Mouse (Mus musculus): ENCODE measurements around the gene Galnt12.
"Not testable (repeated sequence)": the region's sequence is repeated elsewhere in the genome, so short reads cannot be mapped to it uniquely, and the experiment has no call there.

Gene Galnt12

DNA sequence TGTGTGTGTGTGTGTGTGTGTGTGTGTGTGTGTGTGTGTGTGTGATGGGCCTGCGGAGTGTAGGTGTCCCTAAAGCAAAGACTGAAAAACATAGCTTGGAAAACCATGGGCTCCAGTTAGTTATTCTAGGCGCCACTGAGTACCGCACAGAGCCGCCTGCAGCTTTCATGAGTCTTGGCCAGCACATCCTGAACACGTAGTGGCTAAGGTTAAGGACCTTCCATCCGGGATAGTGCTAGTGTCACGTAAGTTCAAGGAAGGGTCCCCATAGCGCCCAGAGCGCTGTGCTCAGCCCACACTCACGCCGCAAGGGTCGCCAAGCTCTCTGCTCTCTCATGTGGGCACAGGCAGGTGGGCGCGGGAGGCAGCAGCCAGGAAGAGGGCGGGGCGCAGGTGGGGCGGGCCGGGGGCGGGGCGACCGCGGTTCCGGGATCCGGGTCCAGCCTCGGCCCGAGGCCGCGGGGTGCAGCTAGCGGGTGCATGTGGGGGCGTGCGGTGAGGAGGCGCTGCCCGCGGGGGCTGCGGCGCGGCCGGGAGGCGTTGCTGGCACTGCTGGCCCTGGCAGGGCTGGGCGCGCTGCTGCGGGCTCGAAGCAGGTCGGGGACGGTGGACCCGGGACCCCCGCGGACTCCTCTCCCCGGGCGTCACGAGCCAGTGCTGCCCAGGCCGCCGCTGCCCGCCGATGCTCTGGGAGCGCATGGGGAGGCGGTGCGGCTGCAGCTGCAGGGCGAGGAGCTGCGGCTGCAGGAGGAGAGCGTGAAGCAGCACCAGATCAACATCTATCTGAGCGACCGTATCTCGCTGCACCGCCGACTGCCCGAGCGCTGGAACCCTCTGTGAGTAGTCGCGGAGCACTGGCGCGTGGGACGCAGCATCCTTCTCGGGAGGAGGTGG is at the start of gene Galnt12:
Galnt12 (plus strand) TSS at position 417 of the 894 bp plus-strand sequence.
- DNase-seq (ENCODE audit: low spot score in 2 of 2), result peak; percentile 2 to 17

DNA sequence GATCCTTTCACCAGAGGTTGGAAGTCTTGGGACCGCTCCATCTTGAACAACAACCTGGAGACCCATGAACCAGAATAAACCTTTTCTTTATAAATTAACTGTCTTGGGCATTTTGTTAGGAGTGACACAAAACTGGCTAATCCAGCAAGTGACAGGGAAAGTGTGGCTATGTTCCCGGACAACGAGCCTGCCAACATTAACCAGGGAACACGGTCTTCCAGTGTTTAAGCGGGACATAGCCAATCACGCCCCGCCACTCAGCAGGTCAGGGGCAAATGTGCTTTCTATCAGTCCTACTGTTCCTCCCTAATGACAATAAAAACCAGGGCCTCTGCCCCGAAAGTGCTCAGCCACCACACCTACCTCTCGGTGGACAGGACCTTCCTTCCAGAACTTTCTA is 47.8 kb upstream of the Galnt12 start:
- DNase-seq (ENCODE audit: low spot score in 2 of 2), result no peak

DNA sequence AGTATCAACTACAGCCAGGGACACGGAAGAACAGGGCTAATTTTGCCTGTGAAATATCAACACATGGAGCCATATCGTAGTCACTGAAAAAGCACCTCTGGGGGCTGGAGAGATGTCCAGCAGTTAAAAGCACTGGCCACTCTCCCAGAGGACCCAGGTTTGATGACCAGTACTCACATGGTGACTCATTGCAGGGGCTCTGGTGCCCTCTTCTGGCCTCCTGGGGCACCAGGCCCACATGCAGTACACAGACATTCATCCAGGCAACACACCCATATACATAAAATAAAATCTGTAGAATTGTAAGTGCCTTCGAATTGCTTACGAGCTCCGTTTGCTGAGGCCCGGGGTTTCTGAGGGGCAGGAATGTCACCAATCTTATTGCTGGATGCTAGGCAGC is 44.7 kb upstream of the Galnt12 start:
- no peak for DNase-seq (ENCODE audit: low spot score in 2 of 2)

DNA sequence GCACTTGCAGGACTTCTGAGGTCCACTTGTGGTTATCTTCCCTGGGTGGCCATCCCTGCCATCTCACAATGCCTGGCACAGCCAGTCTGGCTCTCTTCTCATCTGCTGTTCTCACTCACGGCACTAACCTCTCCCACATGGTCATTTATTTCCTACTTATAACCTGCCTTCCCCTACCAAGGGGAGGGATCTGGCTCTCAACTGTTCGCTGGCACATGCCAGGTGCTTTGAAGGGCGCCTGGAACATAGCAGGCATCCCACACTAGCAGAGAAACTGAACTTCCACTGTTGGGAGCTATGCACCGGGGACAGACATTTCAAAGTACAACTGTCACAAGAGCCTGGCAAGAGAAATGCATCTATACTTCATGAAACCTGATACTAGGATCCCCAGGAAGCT is 43.9 kb upstream of the Galnt12 start:
- no peak for DNase-seq (ENCODE audit: low spot score in 2 of 2)

DNA sequence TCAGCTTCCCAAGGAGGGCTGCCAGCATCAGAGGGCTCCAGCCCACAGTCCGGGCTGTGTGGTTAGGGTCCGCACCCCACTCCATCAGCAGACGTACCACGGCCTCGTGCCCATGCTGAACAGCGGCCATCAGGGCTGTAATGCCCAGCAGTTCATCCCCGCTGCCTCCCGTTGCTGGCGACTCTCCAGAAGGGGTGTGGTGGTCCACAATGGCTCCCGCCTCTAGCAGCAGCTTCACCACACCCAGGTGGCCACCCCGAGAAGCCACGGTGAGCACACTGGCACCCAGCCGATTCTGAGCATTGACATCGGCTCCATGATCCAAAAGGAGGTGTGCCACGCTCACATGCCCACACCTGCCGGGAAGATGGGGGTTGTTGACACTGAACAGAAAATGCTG is 42.5 kb upstream of the Galnt12 start:
- DNase-seq (ENCODE audit: low spot score in 2 of 2), result no peak

DNA sequence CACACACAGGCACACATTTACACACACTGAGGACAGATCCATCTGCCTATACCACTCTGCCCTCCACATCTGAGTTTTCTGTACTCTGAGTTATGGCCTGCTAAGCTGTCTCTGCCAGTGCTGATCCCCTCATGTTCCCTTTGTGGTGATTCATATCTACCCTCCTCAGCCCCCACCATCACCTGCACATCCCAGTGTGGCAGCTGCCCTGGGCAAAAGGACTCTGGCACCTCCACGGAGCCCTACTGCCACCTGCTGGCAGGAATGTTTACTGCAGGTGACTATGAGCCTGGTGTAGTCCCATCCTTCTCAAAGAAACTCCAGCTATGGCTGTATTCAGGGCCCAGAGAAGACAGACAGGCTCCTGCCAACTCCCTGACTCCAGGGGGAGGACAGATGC is 41.5 kb upstream of the Galnt12 start:
- DNase-seq (ENCODE audit: low spot score in 2 of 2), result peak; percentile 54 to 68

DNA sequence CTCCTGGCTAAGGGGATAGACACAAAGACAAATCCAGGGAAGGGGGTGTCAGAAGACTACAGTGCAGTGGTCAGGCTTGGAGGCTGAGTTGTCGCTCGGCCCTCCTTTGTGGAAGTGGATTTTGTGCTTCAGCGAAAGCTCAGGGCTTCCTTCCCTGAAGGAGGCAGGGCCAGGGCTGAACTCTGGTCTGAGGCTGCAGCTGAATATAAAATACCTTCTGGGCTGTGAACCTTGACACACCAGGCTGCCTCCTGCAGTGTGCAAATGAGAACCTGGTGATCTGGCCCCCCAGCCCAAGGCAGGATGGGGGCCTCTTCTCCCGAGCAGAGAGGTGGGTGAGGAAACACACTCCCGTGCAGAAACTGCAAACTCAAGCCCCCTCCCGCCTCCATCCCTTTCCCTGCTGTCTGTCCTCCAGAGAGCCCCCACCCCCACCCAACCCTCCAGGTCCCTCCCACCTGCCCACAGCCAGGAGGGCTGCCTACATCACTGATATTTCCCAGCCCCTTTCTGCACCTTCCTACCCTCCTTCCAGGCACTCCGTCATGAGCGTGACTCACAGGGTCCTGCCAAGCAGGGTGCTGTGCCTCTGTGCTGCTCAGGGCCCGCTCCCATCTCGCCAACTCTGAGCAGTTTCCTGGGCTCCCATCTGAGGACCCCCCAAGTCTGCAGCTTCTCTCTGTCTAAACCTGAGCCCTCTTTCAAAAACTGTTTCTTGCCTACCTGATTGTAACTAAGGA is 40.9 kb upstream of the Galnt12 start:
- DNase-seq (ENCODE audit: low spot score in 2 of 2), result no peak

DNA sequence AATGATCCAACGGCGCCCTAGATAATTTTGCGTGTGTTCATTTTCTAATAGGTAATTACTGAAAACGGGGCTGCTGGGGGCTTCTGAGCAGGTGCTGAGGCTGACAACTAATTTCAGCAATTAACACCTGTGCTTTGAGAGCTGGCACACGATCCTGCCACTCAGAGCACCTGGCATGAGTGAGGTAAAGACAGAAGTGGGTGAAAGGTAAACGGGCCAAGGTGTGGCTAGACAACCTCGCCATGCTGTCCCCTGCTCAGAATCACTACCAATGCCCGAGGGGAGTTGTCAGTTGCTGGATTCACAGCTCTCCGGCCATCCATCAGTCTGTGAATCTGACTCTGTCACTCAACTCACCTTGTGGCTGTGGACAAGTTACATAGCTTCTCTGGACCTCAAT is 39.8 kb upstream of the Galnt12 start:
- DNase-seq (ENCODE audit: low spot score in 2 of 2), result no peak

DNA sequence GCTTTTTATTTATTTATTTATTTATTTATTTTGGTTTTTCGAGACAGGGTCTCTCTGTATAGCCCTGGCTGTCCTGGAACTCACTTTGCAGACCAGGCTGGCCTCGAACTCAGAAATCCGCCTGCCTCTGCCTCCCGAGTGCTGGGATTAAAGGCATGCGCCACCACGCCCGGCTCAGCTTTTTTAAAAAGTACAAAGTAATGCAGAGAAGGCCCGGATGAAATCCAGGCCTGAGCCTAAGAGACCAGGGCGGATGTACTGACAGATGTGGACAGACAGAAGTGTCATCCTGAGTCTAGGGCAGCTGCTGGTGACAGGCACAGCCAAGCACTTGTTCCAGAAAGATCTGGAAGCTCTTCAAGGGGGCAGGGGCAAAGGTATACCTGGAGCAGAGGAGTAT is 36.5 kb upstream of the Galnt12 start:
- not testable (repeated sequence) for DNase-seq (ENCODE audit: low spot score in 2 of 2)

DNA sequence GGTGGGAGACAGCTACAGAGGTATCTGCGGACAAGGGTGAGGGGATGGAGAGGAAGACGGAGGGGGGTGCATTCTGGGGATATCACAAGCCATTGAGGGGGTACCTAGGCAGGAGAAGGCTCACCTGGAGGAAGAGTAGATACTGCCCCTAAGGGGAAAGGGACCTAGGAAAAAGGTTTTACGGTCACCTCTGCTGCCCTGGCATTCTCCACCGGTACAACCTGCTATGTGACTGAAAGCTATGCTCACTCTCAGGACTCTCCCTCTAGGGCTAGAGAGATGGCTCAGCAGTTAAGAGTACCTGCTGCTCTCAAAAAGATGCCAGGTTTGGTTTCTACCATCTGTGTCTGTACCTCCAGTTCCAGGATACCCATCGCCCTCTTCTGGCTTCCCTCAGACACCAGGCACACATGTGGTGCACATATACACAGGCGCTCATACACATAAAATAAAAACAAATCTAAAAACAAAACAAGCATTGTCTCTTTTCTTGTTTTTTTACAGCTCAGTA is 36.1 kb upstream of the Galnt12 start:
- DNase-seq (ENCODE audit: low spot score in 2 of 2), result no peak

DNA sequence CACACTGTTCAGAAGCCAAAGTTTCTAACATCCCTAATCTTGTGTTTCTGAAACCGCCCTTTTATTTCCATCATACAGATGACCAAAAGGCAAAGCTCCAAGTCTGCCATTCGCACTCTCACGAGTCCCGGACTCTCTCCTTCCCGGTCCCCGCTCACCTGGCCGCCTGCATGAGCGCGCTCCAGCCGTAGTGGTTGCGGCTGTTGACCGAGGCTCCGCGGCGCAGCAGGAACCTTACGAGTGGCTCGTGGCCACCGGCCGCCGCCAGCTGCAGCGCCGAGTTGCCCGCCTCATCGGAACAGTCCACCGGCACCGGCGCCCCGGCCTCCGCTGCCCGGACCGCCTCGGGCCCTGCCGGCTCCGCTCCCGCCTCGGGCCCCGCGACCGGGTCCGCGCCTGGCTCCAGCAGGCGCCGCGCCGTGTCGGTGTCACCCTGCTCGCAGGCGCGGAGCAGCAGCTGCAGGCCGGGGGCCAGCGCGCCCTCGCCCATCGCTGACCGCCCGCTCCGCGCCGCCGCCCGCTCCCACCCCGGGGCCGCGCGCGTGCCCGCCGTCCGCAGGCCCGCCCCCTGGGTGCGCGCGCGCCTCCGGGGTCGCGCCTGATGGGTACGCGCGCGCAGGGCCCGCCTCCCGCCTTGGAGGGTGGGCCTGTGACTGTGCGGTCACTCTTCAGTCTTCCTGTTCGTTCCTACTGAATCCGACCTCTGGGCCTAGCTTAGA is 34.8 kb upstream of the Galnt12 start, which contains the start of gene Anks6:
Anks6 (minus strand) TSS at position 637 of the 719 bp plus-strand sequence.
- peak in 1 of 2 experiments; percentile 25 for DNase-seq (ENCODE audit: low spot score in 2 of 2)

DNA sequence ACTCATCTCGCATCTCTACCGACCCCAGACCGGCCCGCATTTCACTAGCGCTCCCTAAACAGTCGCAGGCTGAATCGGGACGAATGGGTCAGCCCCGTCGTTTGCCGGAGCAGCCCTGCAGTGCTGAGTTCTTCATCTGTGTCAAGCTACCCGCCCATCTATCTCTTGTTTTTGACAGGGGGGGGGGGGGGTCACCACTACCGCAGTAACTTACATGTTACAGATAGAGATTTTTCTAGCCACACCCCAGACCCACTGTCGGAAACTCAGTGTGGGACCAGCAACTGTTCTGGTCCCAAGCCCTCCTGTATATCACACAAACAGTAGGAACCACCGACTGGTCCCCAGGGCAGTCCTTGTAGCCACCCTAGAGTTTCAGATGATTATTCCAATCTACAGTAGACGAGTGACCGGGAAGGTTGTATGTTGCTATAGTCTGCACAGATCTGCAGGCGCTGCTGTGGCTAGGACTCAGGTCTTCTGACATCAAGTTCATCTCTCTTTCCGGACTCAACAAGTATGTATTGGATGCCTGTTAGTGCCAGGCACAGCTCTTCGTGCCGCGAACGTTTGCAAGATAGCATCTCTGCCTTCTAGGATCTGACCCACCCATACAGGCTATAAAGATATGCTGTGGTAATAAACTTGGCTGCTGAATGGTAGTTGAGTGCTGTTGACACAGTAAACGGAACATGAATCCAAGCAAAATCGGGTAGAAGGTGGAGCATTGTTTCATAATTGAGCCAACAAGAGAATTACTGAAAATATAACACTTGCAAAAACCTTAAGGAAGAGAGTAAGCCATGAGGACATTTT is 34.0 kb upstream of the Galnt12 start:
- no peak for DNase-seq (ENCODE audit: low spot score in 2 of 2)

DNA sequence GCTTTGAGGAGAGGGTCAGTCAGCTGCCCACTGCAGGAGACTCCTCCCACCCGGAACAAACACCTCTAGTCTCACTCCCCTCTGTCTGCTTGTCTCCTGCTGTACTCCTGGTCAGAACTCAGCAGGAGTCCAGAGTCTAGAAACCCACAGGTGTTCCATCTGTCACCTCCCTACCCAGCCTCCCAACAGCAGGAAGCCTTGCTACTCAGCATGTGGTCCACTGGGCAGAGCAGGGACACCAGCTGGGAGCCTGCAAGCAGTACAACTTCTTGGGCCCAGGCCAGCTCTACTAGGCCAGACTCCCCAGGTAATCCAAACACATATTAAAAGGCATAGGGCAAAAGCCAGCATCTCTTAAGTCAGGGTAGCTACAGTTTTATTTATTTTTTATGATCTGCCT is 30.8 kb upstream of the Galnt12 start:
- DNase-seq (ENCODE audit: low spot score in 2 of 2), result no peak

DNA sequence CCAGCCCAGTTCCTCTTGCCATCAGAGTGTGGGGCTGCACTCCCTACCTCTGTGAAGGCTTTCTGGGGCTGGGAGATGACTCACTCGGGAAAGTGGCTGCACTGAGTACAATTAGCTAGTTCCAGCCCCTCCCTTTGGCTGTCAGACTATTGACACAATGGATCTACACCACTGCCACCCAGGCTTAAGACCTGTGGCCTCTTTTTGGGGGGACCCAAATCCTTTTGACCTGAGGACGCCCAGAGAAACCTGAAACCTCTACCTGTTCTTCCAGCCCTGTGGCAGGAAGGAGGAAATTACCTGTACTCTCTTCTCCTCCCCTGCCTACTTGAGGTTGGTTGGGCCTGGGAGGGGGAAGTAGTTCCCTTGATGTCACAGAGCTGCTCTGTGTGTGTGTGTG is 16.7 kb upstream of the Galnt12 start:
- no peak for DNase-seq (ENCODE audit: low spot score in 2 of 2)

DNA sequence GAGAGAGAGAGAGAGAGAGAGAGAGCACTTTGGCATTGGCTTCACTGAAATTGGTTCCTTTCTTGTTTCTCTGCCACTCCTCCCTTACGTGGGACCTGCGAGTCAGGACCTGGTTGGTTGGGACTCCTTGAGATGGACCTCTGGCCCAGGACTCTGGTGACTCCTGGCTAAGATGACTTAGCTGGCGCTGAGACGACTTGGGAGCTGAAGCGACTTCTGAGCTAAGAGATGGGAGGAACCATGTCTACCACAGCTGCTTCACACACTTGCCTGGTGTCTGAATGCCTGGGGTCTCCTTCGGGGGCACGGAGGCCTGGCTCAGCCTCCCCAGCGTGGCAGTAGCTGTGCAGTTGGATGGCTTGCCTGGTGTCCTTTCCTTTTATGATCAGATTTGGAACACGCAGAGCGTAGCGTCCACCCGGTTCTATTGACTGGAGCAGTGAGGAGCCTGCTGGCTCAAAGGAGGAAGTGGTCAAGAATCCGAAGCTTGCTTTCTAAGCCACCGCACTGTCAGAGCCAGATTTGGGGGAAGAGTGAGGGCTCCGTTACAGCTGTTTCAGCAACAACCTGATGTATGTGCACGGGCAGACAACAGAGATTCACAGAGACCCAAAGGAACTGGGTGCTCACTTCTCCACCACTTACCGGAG is 11.6 kb upstream of the Galnt12 start:
- no peak for DNase-seq (ENCODE audit: low spot score in 2 of 2)

DNA sequence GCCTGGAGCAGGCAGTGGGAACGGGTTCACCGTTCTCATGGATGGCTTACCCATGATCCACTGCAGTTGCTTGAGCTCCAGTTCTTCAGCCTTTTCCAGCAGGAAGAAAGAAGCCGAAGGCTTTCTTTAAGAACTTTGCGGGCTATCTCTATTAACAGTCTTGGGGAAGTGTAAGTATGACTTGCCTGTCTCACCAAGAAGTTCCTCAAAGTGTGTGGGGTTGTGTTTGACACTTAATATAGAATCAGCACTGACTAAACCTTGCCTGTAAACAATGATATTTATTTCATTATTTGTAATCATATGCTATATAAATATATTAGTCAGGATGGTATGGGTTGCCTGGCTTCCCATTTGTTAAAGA is 11.1 kb upstream of the Galnt12 start:
- no peak for DNase-seq (ENCODE audit: low spot score in 2 of 2)

DNA sequence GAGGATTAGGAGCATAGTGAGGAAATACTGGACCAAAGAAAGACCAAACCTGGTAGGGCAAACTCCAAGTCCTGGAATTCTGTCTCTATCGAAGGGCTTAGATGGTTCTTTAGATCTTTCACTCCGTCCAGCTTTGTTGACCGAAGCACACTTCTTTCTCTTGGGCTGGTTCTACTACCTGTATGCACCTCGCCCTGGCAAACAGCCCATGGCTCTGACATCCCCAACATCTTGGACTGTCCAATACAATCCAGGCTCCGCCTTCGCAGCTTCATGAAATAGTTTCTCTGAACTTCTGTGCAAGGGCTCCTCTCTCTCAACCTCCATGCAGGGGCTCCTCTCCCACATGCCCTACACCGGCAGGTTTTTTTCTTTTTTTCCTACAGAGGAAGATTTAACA is 7.9 kb upstream of the Galnt12 start:
- no peak for DNase-seq (ENCODE audit: low spot score in 2 of 2)

DNA sequence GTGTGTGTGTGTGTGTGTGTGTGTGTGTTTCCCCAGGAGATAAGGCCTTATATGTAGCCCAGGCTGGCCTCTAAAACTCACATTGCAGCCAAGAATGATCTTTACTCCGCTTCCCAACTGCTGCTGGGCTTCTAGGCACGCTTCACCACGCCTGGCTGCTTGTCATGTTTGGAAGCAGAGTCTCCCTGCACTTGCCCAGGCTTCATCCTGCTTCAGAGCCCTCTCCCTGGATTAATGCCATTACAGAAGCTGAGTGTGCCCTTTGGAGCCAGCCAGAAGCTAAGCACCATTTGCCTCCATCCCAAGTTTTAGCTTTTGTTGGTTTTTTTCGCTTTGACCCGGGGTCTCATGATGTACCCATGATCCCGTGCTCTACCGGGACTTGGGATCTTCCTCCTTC is 3.0 kb upstream of the Galnt12 start:
- no peak for DNase-seq (ENCODE audit: low spot score in 2 of 2)

DNA sequence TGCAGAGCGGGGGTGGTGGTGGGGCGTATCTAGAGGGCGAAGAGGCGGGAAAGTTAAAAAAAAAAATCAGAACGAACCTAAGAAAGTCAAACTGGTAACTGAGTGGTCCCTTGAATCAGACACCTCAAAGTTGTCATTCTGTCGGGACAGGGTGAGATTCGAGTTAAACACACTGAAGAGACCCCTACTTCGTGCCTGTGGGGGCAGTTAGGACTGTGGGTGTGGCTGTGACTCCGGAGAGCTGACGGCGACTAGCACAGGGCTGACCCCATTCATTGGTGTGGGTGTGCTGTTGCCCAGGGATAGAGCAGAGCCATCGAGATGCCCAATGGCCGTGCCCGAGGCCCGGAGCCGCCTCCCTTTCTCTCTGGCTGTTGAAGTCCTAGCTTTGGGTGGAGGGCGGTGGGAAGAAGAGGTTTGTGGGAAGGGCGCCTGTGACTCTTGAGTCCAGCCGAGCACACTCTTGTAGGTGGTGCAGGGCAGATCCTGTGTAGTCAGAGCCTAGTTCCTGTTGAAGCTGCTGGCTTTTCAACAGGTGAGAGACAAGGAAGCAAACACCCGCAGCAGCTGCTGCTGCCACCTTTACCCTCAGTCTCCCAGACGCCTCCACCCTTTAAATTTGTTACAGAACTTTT is 795 bp downstream of the Galnt12 start:
- DNase-seq (ENCODE audit: low spot score in 2 of 2), result peak in 1 of 2 experiments; percentile 4

DNA sequence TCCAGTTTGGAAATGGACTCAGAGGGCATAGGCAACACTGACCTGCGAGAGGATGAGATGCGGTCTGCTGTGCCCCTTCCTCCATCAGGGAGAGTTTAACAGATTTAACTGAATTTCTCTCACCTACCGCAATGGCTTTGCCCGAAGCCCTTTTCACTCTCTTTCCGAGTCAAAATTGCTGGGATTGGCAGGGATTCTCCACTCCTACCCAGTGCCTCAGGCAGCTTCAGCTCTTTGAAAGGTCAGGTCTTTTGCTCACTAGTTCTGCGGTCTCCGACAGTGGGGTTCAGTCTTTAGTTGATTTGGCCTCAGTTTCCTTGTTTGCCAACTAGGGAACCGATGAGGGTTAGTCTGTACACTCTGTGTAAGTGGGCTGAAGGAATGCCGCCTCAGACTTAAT is 1.5 kb downstream of the Galnt12 start:
- DNase-seq (ENCODE audit: low spot score in 2 of 2), result no peak
